Comparison of ENCODE assay signal across 10 mouse cellular contexts in genomic region chr9:79979274-79979673, GRCm38 (mm10).
"Had no signal": no experiment of that assay in that cellular context is flagged by ENCODE, and none has a peak within 500 bp of the region (broad histone marks: within the 10 kb centered on the region; RNA-seq: fewer than 3 reads in every experiment).

No protein-coding gene starts in this region.

- H3K4me3 ChIP-seq: limb, embryonic 13.5 days; megakaryocyte, embryonic 14.5 days had no signal

- H3K4me2 ChIP-seq: midbrain, embryonic 11.5 days had no signal

- DNase-seq: kidney, adult 11 months; kidney, postnatal 14 days; left cerebral cortex, postnatal 4 days; lung, postnatal 4 days; thymus, adult 18-20 months; thymus, postnatal 14 days had no signal

- H3K36me3 ChIP-seq: limb, embryonic 13.5 days had no signal

- H3K27ac ChIP-seq: limb, embryonic 13.5 days; liver, embryonic 14.5 days had no signal

- H3K27me3 ChIP-seq: limb, embryonic 13.5 days had no signal

- H3K9ac ChIP-seq: limb, embryonic 13.5 days; liver, embryonic 14.5 days had no signal

- H3K9me3 ChIP-seq: limb, embryonic 13.5 days; megakaryocyte, embryonic 14.5 days had no signal
